Mouse (Mus musculus): Measurements from ENCODE around the gene Mfsd7a. TPM values are rescaled to one million over a fixed set of nuclear protein-coding genes. Genes with fewer than 3 reads are reported as not detected.
"Not testable (repeated sequence)": the region's sequence is repeated elsewhere in the genome, so short reads cannot be mapped to it uniquely, and the experiment has no call there.

Gene Mfsd7a
- total RNA-seq (2015) (0.59 and 1.6 TPM in 2 replicates), total RNA-seq (2017) (1.1 and 1.2 TPM in 2 replicates)

DNA sequence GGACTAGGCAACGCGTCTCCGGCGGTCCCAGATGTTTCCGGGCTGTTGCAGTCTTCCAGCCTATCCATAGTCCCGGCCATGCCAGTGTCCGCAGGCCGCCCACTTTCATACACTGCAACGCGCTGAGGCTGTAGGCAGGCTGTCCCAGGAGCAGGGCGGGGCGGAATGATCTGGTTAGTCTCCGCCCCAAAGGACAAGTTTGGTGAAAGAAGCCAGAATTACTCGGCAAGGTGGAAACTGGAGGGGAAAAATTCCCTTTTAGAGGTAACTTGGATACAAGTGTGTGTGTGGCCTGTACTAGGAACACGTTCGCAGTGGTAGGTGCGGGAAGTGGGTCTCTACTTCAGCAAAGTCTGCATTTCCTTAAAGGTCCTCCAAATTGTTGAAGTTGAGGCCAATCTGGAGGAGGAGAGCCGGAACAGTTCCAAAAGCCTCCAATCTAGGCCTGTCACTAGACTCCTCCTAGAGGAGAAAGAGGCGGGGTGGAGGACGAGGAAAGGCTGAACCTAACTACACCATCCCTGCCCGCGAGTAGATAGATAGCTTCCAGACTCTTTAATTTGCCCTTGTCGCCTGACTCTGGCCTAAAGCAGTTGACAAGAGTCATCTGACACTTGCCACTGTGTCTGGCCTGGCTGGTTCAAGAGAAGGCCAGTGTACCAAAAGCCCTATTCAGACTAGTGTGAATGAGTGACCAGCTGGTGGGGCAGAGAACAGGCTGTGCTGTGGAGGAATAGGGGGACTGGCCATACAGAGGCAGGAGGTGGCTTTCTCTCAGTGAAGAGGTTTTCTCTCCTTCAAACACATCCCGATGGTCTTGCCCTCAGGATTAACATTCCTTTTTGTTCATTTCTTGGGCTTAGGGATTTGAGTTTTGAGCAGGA is at the start of gene Mfsd7a:
Gene Mfsd7a, minus strand, starts transcription at position 107 of the 884 bp plus-strand sequence.
- ATAC-seq (replicated peaks; ENCODE audit: poor library complexity) = peak; percentile 76

DNA sequence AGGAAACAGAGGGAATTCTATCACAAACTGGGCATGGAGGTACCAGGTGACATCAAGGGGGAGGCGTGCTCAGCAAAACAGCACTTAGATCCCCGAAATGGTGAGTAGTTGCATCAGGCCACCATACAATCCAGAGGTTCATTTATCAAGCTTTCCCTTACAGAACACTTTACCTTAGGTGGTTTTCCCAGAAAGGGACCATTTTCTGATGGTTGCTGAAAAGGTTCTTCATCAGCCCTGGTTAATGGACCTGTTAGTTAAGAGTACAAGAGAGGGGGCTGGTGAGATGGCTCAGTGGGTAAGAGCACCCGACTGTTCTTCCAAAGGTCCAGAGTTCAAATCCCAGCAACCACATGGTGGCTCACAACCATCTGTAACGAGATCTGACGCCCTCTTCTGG is 37.5 kb upstream of the Mfsd7a start:
- ATAC-seq (replicated peaks; ENCODE audit: poor library complexity) = not testable (repeated sequence)

DNA sequence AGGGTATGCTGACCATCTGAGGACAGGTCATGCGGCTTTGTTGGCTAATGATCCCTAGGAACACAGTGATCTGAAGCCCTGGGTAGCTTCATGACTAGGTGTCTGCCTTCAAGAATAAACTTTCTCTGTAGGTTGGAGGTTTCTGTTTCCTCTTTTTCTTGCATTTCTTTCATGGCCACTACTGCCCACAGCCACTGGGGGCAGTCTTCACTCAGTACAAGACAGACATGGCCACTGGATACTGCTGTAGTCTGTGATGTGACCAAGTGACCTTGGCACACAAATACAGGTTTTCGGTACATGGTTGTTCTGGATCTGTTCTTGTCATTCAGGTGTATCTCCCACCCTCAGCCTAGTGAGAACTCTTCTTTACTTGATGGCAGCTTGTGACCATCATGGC is 36.5 kb upstream of the Mfsd7a start:
- ATAC-seq (replicated peaks; ENCODE audit: poor library complexity) = peak; percentile 97

DNA sequence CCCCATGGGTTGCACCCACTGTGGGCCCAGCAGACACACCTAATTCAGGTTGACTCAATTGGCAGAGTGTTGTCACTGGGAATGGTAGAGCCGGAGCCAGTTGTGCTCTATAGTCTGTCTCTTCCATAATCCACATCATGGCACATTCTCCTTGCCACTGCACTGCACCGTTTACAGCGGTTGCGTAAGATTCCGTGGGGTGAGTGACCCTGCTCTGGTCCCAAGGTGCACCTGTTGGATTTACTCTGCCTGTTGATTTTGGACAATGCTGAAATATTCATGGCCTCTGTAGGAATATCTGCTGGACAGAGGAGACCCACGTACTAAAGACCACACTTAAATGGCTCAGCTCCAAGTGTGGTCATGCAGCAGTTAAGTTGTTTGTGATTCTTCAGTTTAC is 34.3 kb upstream of the Mfsd7a start:
- no peak for ATAC-seq (replicated peaks; ENCODE audit: poor library complexity)

DNA sequence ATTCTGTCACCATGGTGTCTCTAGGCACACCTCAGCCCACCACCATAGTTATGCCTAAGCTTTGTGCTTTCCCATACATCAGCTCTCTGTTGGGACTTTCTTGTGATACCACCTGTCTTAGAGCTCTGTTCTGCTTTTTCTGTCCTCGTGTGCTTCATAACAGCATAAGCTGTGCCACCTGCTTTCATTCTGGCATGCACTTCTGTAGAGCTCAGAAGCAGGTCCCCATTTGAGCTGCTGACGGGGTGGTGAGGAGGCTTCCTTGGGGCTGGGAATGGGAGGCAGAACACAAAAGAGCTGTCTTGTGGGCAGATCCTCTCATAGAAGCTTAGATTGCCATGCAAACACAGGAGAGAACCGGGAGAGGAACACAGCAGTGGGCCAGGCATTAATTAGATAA is 27.3 kb upstream of the Mfsd7a start:
- no peak for ATAC-seq (replicated peaks; ENCODE audit: poor library complexity)

DNA sequence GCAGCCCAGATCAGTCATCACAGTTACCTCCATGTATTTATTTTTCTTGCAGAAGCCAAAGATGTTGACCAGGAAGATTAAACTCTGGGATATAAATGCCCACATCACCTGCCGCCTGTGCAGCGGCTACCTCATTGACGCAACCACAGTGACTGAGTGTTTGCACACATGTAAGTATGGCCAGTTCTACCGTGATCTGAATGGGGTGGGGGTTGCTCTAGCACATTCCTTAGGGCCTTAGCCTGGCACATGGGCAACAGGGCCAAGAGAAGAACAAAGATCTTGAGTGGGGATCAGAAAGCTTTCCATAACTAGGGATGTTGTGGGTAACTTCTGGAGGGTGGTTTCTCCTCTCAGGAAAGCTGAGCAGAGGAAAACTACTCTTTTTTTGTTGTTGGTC is 25.0 kb upstream of the Mfsd7a start:
- no peak for ATAC-seq (replicated peaks; ENCODE audit: poor library complexity)

DNA sequence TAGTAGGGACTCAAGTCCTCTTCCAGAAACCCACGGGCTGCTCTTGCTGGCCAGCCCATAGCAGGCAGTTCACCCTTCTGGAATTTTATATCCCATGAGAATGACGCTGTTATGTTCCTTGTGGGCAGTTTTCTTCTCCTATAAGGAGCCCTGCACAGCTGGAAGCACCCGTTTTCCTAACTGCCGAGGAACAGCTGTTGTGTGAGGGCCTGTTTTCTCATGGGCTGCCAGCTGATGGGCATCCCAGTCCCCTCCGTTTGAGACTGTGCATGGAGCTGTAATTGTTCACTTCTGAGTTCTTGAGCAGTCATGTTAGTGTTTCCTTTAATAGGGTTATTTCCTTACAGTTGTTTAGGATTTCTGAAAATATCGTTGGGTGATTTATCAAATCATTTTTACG is 20.9 kb upstream of the Mfsd7a start:
- ATAC-seq (replicated peaks; ENCODE audit: poor library complexity) = no peak

DNA sequence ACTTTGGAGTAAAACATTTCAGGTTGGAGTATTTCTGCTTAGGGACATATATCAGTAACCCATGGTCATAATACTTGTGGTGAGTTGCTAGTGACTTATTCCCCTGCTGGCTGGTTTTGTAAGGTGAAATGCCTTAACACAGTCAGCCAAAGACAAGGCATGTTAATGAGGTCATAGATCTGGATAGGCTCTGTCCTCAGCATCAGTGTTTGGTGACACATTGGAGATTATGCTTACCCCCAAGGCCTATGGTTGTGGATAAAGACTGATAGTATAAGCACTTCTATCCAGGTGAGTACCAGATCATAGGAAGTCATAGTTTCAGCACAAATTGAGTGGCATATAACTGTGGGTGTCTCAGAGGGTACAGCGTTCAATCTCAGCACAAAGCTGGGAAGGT is 18.0 kb upstream of the Mfsd7a start:
- 0 out of 2 replicates have a peak, but pooled peaks have one; percentile 11 for ATAC-seq (replicated peaks; ENCODE audit: poor library complexity)

DNA sequence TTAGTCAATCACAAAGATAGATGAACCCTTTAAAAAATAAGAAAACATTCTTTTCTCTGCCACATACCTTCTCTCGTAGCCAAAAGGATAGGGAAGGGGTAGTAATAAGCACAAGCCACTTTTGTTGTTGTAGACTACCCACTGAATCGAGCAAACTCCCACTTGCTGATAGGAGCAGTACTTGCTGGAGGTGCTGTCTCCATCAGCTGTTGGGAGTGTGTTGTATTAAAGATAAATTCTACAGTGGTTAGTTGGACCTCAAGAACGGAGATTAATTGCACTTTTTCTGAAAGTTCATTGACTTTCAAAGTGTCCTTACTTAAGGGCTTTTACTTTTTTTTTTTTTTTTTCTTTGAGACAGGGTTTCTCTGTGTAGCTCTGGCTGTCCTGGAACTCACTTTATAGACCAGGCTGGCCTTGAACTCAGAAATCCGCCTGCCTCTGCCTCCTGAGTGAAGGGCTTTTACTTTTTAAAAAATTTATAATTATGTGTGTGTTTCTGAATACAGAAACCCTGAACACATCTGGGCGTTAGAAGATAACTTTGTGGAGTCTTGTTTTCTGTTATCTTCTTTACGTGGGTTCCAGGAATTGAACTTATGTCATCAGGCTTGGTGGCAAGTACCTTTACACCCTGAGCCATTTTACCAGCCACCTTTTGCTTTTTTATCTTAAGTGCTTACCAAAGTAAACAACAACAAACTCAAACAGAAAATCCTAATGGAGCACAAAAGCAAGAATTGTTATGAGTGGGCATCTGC is 16.6 kb upstream of the Mfsd7a start:
- peak; percentile 43 for ATAC-seq (replicated peaks; ENCODE audit: poor library complexity)

DNA sequence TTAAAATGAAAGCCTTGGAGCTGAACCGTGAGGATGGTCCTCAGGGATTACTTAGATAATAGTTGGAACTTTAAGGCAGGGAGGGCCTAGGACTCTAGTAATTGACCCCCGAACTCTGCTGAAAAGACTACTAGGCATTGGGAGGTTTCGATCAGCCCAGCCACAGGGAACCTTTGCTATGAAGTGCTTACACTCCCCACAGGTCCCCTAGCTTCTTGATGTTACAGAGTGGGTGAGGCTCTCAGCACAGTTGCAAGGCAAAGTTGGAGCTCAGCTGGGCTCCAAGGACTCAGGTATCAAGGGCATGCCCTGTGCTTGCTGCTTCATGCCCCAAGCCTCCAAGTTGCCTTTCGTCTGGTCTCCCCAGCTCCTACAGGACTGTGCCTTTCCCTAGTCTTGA is 13.8 kb upstream of the Mfsd7a start:
- no peak for ATAC-seq (replicated peaks; ENCODE audit: poor library complexity)

DNA sequence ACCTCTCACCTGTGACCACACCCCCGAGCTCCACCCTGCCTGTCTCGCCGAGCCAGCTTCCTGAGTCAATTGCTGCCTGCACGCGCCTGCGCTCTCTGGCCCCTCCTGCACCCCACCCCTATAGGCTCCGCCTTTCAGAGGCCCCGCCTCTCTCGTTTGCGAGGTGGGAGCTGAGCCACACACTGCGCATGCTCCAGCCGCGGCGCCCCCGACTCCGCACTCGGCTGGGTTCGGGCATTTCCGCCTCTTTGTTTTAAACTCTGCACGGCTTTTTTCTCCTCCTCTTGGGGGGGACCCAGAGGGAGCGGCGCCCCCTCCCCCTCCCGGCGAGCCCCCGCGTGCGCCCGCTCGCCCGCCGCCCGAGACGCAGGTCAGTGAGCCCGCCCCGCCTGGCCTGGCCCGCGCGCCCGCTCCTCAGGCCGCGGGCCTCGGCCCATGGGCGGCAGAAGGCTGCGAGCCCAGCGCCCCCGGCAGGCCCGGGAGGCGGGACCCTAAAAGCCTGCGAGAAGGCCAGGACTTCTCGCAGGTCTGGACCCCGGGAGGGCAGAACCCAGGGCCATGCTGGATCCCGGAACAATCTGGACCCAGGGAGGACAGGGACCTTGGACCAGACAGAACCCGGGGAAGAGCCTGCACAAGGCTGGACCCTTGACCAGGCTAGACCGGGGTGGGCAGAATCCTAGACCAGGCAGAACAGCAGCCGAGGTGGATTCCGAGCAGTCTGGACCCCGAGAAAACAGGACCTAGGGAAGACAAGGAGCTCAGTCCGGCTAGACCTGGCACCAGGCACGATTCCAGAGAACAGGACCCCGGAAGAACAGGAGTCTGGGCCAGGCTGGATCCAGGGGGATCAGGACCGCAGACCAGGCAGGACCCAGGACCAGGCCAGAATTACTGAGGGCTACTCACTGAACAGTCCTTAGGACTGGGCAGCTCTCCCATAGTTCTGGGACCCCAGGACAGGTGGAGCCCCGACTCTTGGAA is 12.7 kb upstream of the Mfsd7a start, which contains the start of gene Pcgf3:
Gene Pcgf3, plus strand, starts transcription at position 151 of the 984 bp plus-strand sequence.
- ATAC-seq (replicated peaks; ENCODE audit: poor library complexity) = peak; percentile 90

DNA sequence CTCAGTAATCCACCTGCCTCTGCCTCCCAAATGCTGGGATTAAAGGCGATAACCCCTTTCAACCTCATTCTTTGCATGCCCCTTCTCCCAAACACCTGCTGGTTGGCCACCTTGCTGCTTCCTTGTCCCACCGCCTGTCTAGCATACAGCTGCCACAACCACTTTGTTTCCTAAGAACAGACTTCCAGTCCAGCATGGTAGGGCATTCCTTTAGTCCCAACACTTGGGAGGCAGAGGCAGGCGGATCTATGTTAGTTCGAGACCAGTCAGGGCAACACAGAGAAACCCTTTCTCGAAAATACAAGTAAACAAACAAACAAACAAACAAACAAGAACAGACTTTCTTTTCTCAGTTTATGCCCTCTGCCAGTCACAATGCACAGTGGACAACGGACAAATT is 11.8 kb upstream of the Mfsd7a start:
- no peak for ATAC-seq (replicated peaks; ENCODE audit: poor library complexity)

DNA sequence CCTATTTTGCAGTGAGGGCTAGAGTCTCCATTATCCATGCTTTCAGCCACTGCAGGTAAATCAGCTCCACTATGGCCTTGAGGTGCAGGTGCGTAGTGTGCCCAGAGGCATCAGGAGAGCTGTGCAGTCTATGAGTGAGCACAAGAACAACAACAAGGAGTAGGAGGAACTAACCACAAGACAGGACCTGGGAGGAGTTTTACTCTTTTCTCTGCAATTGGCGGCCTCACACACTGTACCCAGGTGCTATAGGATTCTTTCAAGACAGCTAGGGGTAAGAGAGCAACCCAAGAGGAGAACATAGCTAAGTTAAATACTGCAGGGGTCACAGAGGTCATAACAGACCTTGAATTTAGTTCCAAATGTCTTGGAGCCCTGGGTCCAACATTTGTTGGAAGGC is 10.0 kb upstream of the Mfsd7a start:
- ATAC-seq (replicated peaks; ENCODE audit: poor library complexity) = no peak

DNA sequence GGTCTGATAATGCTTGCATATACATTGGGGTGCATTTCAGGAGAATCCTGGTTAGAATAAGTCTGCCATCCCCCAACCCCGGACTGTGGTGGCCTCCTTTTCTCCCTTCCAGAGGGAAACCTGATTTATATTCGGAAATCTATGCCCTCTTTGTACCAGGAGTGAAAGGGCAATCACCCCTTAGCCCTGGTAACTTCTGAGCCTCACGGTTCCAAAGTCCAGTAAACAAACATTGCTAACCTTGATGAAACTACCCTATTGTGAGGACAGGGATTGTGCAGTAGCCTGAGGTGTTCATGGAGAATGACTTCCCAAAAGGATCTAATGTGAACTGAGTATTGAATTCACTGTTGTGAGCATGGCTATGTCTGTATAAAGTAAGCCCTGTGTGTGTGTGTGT is 5.4 kb upstream of the Mfsd7a start:
- ATAC-seq (replicated peaks; ENCODE audit: poor library complexity) = no peak

DNA sequence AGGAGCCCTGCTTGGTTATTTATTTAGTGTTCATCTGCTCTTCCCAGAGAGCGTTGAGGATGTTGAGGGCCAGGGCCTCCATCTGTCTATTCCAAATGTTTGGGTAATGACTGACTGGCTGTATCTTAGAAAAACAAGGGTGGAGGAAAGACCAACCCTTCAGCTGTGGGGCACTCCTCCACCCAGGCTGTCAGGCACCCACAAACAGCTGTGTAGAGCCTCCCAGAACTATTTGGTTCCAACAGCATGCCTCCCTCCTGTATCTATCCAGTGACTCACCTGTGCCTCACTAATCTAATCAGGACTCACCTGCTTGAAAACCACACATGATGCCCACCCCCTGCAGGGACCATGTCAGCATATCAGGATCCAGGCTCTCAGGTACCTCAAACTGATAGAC is 3.7 kb upstream of the Mfsd7a start:
- ATAC-seq (replicated peaks; ENCODE audit: poor library complexity) = no peak

DNA sequence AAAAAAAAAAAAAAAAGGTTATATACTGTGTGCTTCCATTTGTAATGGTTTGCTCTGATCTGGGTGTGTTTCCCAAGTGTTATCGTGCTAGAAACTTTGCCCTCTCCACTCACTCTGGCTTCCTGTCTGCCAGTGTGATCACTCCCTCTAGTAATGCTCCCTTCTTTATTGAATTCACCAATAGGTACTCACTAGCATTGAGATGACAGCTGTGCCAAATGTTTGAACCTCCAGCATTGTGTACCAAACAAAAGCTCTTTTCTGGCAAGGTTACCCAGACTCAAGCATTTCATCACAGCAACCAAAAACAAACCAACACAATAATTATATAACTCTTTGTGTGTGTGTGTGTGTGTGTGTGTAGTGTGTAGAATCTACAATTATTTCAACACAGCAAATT is 2.9 kb upstream of the Mfsd7a start:
- ATAC-seq (replicated peaks; ENCODE audit: poor library complexity) = no peak

DNA sequence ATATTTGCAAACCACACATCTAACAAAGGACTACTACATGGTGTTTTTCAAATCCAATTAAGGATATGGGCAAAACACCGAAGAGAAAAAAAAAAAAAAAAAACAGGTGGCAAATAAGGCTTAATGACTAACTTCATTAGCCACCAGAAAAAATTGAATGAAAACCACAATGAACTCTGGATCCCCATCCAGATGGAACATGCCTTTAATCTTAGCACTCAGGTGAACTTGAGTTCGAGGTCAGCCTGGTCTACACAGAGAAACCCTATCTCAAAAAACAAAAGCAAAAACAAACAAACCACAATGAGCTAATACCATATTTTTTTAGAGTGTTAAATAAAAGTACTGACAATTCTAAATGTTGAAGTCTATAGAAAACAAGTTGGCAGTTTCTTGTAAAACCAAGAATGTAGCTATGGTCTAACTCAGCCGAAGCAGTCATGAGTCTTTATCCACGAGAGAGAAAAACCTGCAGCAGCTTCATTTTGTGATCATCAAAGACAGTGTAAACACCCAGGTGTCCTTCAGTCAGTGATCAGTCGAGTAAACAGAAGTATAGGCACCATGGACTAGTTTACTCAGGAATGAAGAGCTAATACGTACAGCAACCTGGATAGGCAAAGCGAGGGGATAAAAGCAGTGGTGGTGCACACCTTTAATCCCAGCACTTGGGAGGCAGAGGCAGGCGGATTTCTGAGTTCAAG is 2.3 kb upstream of the Mfsd7a start:
- no peak for ATAC-seq (replicated peaks; ENCODE audit: poor library complexity)

DNA sequence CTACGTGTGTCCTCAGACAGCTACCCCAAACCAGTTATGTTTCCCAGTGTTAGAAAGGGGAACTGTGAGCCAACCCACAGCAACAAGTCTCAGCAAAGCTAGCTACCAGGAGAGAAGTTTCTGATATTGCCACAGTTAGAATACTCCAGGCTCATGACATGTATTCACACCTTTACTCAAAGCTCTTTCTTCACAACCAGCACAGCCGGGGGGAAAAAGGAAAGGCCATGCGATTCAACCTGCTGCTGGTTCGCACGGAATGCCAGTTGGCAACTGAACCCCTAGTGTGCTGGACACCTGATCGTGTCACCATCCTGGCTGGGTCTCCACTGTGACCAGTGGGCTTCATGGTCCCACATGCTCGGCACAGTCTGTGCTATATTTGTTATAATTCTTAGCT is 834 bp downstream of the Mfsd7a start:
- ATAC-seq (replicated peaks; ENCODE audit: poor library complexity) = peak; percentile 15; the same call in 1 of the 2 replicates

DNA sequence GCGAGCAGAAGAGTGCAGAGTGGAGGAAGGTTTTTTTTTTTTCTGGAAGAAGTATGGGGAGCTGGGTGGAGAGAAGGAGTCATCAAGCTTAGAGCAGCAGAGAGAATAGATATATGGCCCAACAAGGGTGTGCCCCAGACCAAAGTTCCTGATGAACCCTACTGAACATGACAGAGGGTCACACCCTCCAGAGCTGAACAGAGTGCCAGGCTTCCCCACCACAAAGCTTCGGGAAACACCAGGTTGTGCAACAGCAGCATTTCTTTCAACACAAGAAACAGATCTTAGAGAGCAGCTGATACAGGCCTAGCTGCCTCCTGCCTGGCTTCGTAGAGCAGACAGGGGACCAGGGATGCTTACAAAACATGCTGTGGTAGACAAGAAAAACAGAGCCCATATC is 1.7 kb downstream of the Mfsd7a start:
- peak; percentile 67 for ATAC-seq (replicated peaks; ENCODE audit: poor library complexity)

DNA sequence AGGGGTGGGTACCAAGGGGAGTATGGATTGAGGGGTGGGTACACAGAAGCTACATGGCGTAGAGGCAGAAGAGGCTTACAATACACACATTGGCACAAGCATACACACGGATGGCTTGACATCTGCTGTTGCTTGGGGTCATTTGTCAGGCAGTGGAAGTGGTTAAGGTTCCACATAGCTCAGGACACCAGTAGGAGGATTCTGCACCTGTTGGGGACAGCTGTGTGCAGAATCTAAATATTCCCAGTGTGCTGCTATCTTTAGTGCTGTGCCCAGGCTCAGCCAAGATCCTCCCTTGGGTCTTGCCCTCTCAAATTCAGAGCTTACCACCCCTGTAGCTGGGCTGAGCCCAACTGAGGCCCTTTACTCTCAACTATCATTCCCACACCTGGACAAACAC is 12.6 kb downstream of the Mfsd7a start:
- no peak for ATAC-seq (replicated peaks; ENCODE audit: poor library complexity)

Data from megakaryocyte progenitor cell, adult 5-6 weeks (primary cell).